Mouse (Mus musculus): ENCODE results near the gene Cpn1. TPM values are rescaled to one million over a fixed set of nuclear protein-coding genes. Genes with fewer than 3 reads are reported as not detected.

Cpn1 gene
- total RNA-seq (2014; rRNA removed; ENCODE audit: low replicate concordance), result not detected in 2 replicates
- polyA plus RNA-seq (2015; fragmentation: Nextera tagmentation; extraction: Ambion mirVana), result 0.12 and 0.15 TPM in 2 replicates

DNA sequence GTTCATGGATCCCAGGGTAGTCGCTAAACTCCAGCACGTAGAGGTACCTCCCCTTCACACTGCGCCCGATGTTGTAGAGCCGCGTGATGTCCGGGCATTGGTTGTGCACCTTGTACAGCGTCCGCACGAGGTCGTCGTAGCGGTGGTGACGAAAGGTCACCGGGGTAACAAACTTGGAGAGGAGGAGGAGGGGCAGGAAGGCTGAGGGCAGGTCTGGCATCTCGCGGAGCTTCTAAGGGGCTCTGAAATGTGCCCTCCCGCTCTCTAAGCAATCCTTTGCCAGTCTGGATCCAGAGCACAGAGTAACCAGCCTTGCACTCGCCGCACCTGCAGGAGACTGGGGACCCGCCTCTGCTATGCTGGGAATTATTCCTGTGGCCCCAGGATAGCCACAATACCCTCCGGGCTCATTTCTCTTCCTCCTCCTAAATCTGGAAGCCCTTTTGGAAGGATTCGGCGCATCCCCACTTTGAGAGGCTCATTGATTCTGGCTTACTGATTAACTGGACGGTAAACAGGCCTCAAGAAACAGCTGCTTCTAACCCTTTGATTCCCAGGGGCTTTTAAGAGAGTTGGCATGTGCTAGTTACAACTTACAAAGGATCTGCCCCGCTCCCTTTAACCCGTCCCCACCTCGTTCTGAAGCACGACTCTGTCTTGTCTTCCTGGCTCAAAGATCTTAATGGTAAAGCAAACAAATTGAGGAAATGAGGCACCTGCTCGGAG lies at the start of gene Cpn1:
TSS of gene Cpn1 (minus strand) at position 488 of the 726 bp plus-strand sequence.
- no peak within 1 kb of the TSS for H3K4me3 ChIP-seq (ENCODE audit: low read depth, low read length)
- DNase-seq (ENCODE audit: low spot score), result no peak

DNA sequence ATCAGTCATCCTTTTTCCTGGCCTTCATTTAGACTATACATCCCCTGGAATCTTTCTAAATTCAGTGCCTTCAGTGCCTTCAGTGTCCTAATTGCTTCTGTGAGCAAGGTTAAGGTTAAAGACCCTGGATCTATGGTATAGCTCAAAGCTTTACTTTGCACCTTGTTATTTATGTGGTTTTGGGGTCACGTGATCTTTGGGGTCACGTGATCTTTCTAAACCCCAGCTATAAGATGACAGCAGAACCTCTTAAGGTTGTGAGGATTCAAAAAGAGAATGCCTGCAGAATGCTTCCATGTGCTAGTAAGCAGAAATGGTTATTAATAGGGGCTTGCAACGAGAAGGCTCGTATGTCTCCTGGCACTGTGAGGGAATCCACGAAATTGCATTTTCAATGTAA lies 47.0 kb upstream of the Cpn1 start:
- no peak overlapping the region for H3K27ac ChIP-seq (ENCODE audit: low read depth)
- H3K9ac ChIP-seq (replicated peaks; ENCODE audit: low read depth, low read length), result no peak overlapping the region
- H3K4me3 ChIP-seq (ENCODE audit: low read depth, low read length), result no peak overlapping the region
- ATAC-seq (ENCODE audit: insufficient read depth, low read depth), result no peak
- WGBS, result 85% methylated on average over 5 of the region's 5 CpGs
- no peaks in the 10 kb centered on the region for H3K4me1 ChIP-seq (ENCODE audit: control insufficient read depth, insufficient read depth)
- H3K9me3 ChIP-seq (replicated peaks; ENCODE audit: control insufficient read depth, low read length), result no peaks in the 10 kb centered on the region
- H3K4me2 ChIP-seq (ENCODE audit: low read depth, low read length), result no peak overlapping the region
- H3K36me3 ChIP-seq (replicated peaks; ENCODE audit: control insufficient read depth, insufficient read depth, low read length), result peaks cover 25% of the 10 kb centered on the region
- no peaks in the 10 kb centered on the region for H3K27me3 ChIP-seq (ENCODE audit: control insufficient read depth, insufficient read depth, low read length)
- no peak for TF ChIP-seq EP300 (IDR thresholded peaks at IDR 0.05; ENCODE audit: low read depth)
- DNase-seq (ENCODE audit: low spot score), result no peak

More for the DNA sequence above, at the start of gene Cpn1:
- peak; percentile 44; the same call in 1 of the 2 replicates for ATAC-seq (ENCODE audit: insufficient read depth, low read depth)
- WGBS, result 25% methylated on average over 30 of the region's 30 CpGs
- H3K27ac ChIP-seq (ENCODE audit: low read depth), result no peak within 1 kb of the TSS
- peaks cover 3% of the 10 kb centered on the region; the same call in 1 of the 2 replicates for H3K27me3 ChIP-seq (ENCODE audit: control insufficient read depth, insufficient read depth, low read length)
- H3K4me1 ChIP-seq (ENCODE audit: control insufficient read depth, insufficient read depth), result no peaks in the 10 kb centered on the region
- H3K36me3 ChIP-seq (replicated peaks; ENCODE audit: control insufficient read depth, insufficient read depth, low read length), result no peaks in the 10 kb centered on the region
- H3K4me2 ChIP-seq (ENCODE audit: low read depth, low read length), result peak within 1 kb of the TSS; percentile 22; the same call in 1 of the 2 replicates
- TF ChIP-seq CTCF (IDR thresholded peaks at IDR 0.05; ENCODE audit: low read depth) (no peak), EP300 (IDR thresholded peaks at IDR 0.05; ENCODE audit: low read depth) (no peak)
- H3K9me3 ChIP-seq (replicated peaks; ENCODE audit: control insufficient read depth, low read length), result no peaks in the 10 kb centered on the region
- no peak within 1 kb of the TSS for H3K9ac ChIP-seq (replicated peaks; ENCODE audit: low read depth, low read length)

DNA sequence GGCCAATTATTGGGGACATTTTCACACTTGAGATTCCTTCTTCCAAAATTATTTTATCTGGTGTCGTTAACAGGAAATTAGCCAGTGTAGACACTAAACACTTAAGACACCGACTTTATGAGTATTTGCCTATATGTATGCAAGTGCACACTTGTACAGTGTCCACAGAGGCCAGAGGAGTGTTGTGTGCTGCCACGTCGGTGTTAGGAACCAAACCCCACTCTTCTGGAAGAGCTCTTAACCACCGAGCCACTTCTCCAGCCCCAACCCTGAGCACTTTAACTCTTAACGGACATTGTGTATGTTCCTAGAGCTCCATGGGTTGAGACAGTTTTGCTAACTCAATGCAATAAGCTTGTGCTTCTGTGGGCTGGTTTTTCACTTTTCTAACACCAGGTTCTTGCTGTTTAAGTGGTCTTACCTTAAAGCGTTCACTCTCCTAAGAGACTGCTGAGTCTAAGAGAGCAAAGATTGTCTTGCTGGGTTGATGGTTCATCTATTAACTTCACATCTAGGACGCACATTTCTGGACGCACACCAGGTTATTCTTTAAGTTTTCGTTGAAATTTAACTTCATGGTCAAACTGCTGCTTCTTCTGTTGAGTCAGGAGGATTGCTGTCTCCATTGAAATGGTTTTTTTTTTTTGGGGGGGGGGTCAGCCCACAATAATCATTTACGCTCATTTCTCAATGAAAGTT lies 45.8 kb upstream of the Cpn1 start:
- WGBS, result 85% methylated on average over 11 of the region's 11 CpGs
- Histone ChIP-seq H3K4me3 (ENCODE audit: low read depth, low read length) (no peak overlapping the region), H3K4me2 (ENCODE audit: low read depth, low read length) (no peak overlapping the region), H3K27ac (ENCODE audit: low read depth) (no peak overlapping the region), H3K4me1 (ENCODE audit: control insufficient read depth, insufficient read depth) (no peaks in the 10 kb centered on the region), H3K9me3 (replicated peaks; ENCODE audit: control insufficient read depth, low read length) (no peaks in the 10 kb centered on the region), H3K27me3 (ENCODE audit: control insufficient read depth, insufficient read depth, low read length) (no peaks in the 10 kb centered on the region), H3K36me3 (replicated peaks; ENCODE audit: control insufficient read depth, insufficient read depth, low read length) (peaks cover 15% of the 10 kb centered on the region), H3K9ac (replicated peaks; ENCODE audit: low read depth, low read length) (no peak overlapping the region)
- ATAC-seq (ENCODE audit: insufficient read depth, low read depth), result no peak
- no peak for TF ChIP-seq EP300 (IDR thresholded peaks at IDR 0.05; ENCODE audit: low read depth)
- no peak for TF ChIP-seq CTCF (IDR thresholded peaks at IDR 0.05; ENCODE audit: low read depth)
- DNase-seq (ENCODE audit: low spot score), result no peak

DNA sequence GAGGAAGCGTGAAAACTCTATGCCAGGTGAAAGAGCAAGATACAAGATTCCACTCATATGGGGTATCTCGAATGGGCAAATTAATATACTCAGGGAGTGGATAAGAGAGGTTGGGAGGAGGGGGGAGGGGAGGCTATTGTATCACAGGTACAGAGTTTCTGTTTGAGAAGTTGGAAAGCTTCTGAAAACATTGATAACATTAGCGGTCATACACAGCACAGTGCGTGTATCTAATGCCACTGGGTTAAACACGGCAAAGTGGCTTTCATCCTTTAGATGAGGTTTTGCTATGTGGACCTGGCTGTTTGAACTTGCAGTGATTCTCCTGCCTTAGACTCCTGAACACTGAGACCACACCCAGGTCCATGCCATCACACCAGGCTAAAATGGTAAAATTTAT lies 43.7 kb upstream of the Cpn1 start:
- no peaks in the 10 kb centered on the region for H3K4me1 ChIP-seq (ENCODE audit: control insufficient read depth, insufficient read depth)
- no peak for TF ChIP-seq EP300 (IDR thresholded peaks at IDR 0.05; ENCODE audit: low read depth)
- TF ChIP-seq CTCF (IDR thresholded peaks at IDR 0.05; ENCODE audit: low read depth), result no peak
- no peaks in the 10 kb centered on the region for H3K9me3 ChIP-seq (replicated peaks; ENCODE audit: control insufficient read depth, low read length)
- H3K9ac ChIP-seq (replicated peaks; ENCODE audit: low read depth, low read length), result no peak overlapping the region
- no peaks in the 10 kb centered on the region for H3K36me3 ChIP-seq (replicated peaks; ENCODE audit: control insufficient read depth, insufficient read depth, low read length)
- DNase-seq (ENCODE audit: low spot score), result no peak
- H3K4me2 ChIP-seq (ENCODE audit: low read depth, low read length), result no peak overlapping the region
- H3K27me3 ChIP-seq (ENCODE audit: control insufficient read depth, insufficient read depth, low read length), result no peaks in the 10 kb centered on the region
- WGBS, result 82% methylated on average over 5 of the region's 5 CpGs
- ATAC-seq (ENCODE audit: insufficient read depth, low read depth), result no peak
- no peak overlapping the region for H3K4me3 ChIP-seq (ENCODE audit: low read depth, low read length)
- no peak overlapping the region for H3K27ac ChIP-seq (ENCODE audit: low read depth)

DNA sequence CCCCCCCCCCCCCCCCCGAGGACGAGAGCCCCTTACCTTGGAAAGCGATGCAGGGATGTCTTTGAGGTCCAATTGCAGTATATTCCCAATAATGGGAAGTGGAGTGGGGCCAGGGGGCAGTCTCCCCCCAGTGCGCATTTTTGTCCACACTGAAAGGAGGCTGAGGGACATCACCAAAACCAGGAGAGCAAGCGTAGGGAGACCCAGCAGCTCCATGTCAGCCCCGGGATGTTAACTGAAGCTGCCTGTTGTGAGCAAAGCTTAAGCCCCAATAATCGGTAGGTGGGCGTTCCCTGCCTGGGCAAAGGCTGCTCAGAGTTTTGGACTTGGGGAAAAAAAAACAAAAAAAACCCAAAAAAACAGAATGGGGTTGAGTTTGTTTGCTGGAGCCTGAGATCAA lies 42.6 kb upstream of the Cpn1 start, which contains the start of gene Cyp2c23:
TSS of gene Cyp2c23 (minus strand) at position 237 of the 400 bp plus-strand sequence.
- no peaks in the 10 kb centered on the region for H3K36me3 ChIP-seq (replicated peaks; ENCODE audit: control insufficient read depth, insufficient read depth, low read length)
- 67% methylated on average over 8 of the region's 8 CpGs for WGBS
- TF ChIP-seq CTCF (IDR thresholded peaks at IDR 0.05; ENCODE audit: low read depth) (no peak), EP300 (IDR thresholded peaks at IDR 0.05; ENCODE audit: low read depth) (no peak)
- no peak for DNase-seq (ENCODE audit: low spot score)
- no peak within 1 kb of the TSS for H3K4me3 ChIP-seq (ENCODE audit: low read depth, low read length)
- H3K4me1 ChIP-seq (ENCODE audit: control insufficient read depth, insufficient read depth), result no peaks in the 10 kb centered on the region
- no peak within 1 kb of the TSS for H3K9ac ChIP-seq (replicated peaks; ENCODE audit: low read depth, low read length)
- ATAC-seq (ENCODE audit: insufficient read depth, low read depth), result no peak
- H3K27ac ChIP-seq (ENCODE audit: low read depth), result no peak within 1 kb of the TSS
- no peaks in the 10 kb centered on the region for H3K27me3 ChIP-seq (ENCODE audit: control insufficient read depth, insufficient read depth, low read length)
- H3K9me3 ChIP-seq (replicated peaks; ENCODE audit: control insufficient read depth, low read length), result no peaks in the 10 kb centered on the region
- H3K4me2 ChIP-seq (ENCODE audit: low read depth, low read length), result no peak within 1 kb of the TSS

All from heart, postnatal 0 days (tissue).